Mouse (Mus musculus) MEL (cell line): Measurements from ENCODE around the gene Defa2.
"Not testable (repeated sequence)": the region's sequence is repeated elsewhere in the genome, so short reads cannot be mapped to it uniquely, and the experiment has no call there.

ENCODE experiments used
- EP300 ChIP-seq, 2 experiments: IDR thresholded peaks; 2 replicates each; pipeline ENCODE4 v1.6.1; 2011; ENCODE audit warnings: improper control_type of control experiment in 2 of 2, low read length in 2 of 2, low read depth in 1 of 2, mild to moderate bottlenecking in 1 of 2
- JUND ChIP-seq: IDR thresholded peaks from 2 replicates; pipeline ENCODE4 v1.6.1; 2011; ENCODE audit warnings: low read depth, mild to moderate bottlenecking, improper control_type of control experiment, low read length
- MAFK ChIP-seq: IDR thresholded peaks from 2 replicates; pipeline ENCODE4 v1.6.1; 2011; ENCODE audit warnings: low read depth, mild to moderate bottlenecking, low read length, improper control_type of control experiment, borderline replicate concordance
- NELFE ChIP-seq: IDR thresholded peaks from 2 replicates; pipeline ENCODE4 v1.6.1; 2011; ENCODE audit warnings: low read depth, low read length, improper control_type of control experiment
- POLR2A ChIP-seq, 2 experiments: IDR thresholded peaks; 2 replicates each; pipeline ENCODE4 v1.6.1; 2011 to 2012; ENCODE audit warnings: low read length in 2 of 2, mild to moderate bottlenecking in 2 of 2, control low read depth in 1 of 2, improper control_type of control experiment in 1 of 2, low read depth in 1 of 2, moderate library complexity in 1 of 2; ENCODE audit not compliant: control insufficient read depth in 1 of 2, insufficient read depth in 1 of 2, poor library complexity in 1 of 2
- POLR2AphosphoS5 ChIP-seq: IDR thresholded peaks from 2 replicates; pipeline ENCODE4 v1.6.1; 2012; ENCODE audit warnings: low read depth, borderline replicate concordance, mild to moderate bottlenecking, inconsistent platforms, low read length, moderate library complexity, mixed read lengths
- SIN3A ChIP-seq: IDR thresholded peaks from 2 replicates; pipeline ENCODE4 v1.6.1; 2012; ENCODE audit warnings: low read length, improper control_type of control experiment, inconsistent platforms

DNA sequence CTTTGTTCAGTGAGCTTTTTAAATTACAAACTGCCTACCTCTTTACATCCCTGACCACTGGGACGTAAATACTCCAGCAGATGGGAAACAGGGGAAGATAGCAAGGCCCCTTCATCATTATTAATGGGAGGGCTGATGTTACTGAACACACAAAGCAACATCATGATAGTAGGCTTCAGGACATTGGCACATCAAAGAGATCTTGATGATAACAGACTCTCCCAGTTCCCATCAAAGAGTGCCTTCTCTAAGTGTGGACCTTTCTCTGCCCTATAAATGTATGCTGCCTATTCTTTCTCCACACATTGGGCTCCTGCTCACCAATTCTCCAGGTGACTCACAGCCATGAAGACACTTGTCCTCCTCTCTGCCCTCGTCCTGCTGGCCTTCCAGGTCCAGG is at the start of gene Defa2:
- TF ChIP-seq EP300 (IDR thresholded peaks at IDR 0.05; ENCODE audit: low read depth in 1 of 2, low read length in 2 of 2); POLR2A (IDR thresholded peaks at IDR 0.05; ENCODE audit: control insufficient read depth in 1 of 2, insufficient read depth in 1 of 2, low read depth in 1 of 2, low read length in 2 of 2, poor library complexity in 1 of 2); NELFE; MAFK; JUND; POLR2AphosphoS5; SIN3A: not testable (repeated sequence)
